Mouse (Mus musculus) liver, embryonic 13.5 days (tissue): ENCODE results near the gene Copg1. TPM values are rescaled to one million over a fixed set of nuclear protein-coding genes. Genes with fewer than 3 reads are reported as not detected.
"Not testable (repeated sequence)": the region's sequence is repeated elsewhere in the genome, so short reads cannot be mapped to it uniquely, and the experiment has no call there.

ENCODE experiments used
- ATAC-seq: fragments of 200-750 bp; cut with Nextera tagmentation; 2 replicates; pipeline ENCODE4 v1.8.0; 2017; ENCODE audit warnings: low read depth, mild to moderate bottlenecking, moderate number of reproducible peaks, moderate library complexity
- DNase-seq: peaks from one replicate; pipeline ENCODE4 v3.0.0; 2022
- H3K27ac ChIP-seq: fragments of 300-500 bp; sonication (generic); 2 replicates; pipeline ENCODE4 v1.5.1; 2015; ENCODE audit warnings: moderate library complexity, mild to moderate bottlenecking, inconsistent platforms
- H3K27me3 ChIP-seq: fragments of 300-500 bp; sonication (generic); 2 replicates; pipeline ENCODE4 v1.6.1; 2015; ENCODE audit warnings: mild to moderate bottlenecking, inconsistent platforms
- H3K36me3 ChIP-seq: fragments of 300-500 bp; sonication (generic); 2 replicates; pipeline ENCODE4 v1.6.1; 2015; ENCODE audit warnings: mild to moderate bottlenecking, inconsistent platforms
- H3K4me1 ChIP-seq: fragments of 300-500 bp; sonication (generic); replicated peaks from 2 replicates; pipeline ENCODE4 v1.6.1; 2015; ENCODE audit warnings: inconsistent platforms
- H3K4me2 ChIP-seq: fragments of 300-500 bp; sonication (generic); 2 replicates; pipeline ENCODE4 v1.6.1; 2015; ENCODE audit warnings: inconsistent platforms, mild to moderate bottlenecking, moderate library complexity
- H3K4me3 ChIP-seq: fragments of 300-500 bp; sonication (generic); replicated peaks from 2 replicates; pipeline ENCODE4 v1.5.1; 2015; ENCODE audit warnings: mild to moderate bottlenecking, inconsistent platforms
- H3K9ac ChIP-seq: fragments of 300-500 bp; sonication (generic); 2 replicates; pipeline ENCODE4 v1.6.1; 2015; ENCODE audit warnings: mild to moderate bottlenecking, inconsistent platforms
- H3K9me3 ChIP-seq: fragments of 300-500 bp; sonication (generic); replicated peaks from 2 replicates; pipeline ENCODE4 v1.6.1; 2016; ENCODE audit warnings: inconsistent platforms
- WGBS: fragments of 180-500 bp; shearing (Covaris S2); methylation state at CpG from one replicate; pipeline ENCODE4 v1.1.7; 2015; ENCODE audit not compliant: insufficient replicate concordance; 5-methylcytosine and 5-hydroxymethylcytosine counted together
- polyA plus RNA-seq: library from polyadenylated mRNA; unstranded; fragments of >200 nt; fragmentation: Nextera tagmentation; extraction: Ambion mirVana; gene quantifications from 2 replicates; pipeline ENCODE4 v1.2.1, GENCODE M21; 2015

Copg1 gene
- polyA plus RNA-seq, 1 experiment from 2014 or later, result 56.9 TPM

DNA sequence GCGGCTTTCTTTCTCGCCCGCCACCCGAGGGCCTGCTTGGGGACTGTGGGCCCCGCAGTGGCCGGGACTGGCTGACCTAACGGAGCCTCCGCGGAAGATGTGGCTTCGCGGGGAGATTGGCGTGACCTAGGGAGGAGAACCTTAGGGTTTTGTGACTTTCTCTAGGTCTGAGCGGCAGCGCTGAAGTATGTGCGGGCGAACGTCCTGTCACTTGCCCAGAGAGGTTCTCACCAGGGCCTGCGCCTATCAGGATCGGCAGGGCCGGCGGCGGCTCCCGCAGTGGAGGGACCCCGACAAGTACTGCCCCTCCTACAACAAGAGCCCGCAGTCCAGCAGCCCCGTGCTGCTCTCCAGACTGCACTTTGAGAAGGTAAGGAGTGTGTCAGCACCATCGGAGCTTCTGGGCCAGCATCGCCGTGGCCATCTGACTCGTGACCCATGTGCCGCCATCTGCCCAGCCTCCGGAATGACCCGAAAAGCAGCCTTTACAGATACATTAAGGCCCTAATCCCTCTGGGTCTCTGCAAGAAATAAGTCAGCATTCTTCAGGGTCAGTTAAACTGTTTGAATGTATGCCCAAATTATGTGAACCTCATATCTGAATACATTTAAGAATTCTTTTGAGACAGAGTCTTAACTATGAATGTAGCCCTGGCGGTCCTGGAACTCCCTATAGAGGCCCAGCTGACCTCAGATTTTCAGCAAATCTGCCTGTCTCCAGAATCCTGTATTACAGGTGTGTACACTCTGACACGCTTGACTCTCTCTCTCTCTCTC is 26.9 kb downstream of the Copg1 start:
- DNase-seq, result peak; percentile 50
- Histone ChIP-seq H3K4me1 (peaks cover 23% of the 10 kb centered on the region), H3K27me3 (no peaks in the 10 kb centered on the region), H3K27ac (peak overlapping the region; percentile 83), H3K4me3 (peak overlapping the region; percentile 86), H3K36me3 (peaks cover 62% of the 10 kb centered on the region), H3K9ac (peak overlapping the region; percentile 90), H3K9me3 (no peaks in the 10 kb centered on the region), H3K4me2 (peak overlapping the region; percentile 99)
- WGBS, result 7% methylated on average over 35 of the region's 35 CpGs
- peak; percentile 64 for ATAC-seq

DNA sequence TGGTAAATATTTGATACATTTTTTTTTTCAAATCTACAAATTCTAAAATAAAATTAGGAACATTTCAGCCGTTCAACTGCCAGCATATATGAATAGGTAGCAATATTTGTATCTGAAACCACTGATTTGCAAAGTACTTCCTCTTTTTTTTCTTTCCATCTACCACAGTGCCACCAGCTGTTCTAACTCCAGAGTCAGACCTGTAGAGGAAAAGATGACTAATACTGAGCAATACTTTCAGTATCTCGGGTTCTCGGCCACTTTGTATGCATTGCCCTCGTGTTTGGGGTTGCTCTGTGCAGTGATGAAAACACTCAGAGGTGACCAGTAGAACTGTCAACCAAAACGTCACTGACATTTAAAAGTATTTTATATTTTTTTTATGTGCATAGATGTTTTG is 28.3 kb downstream of the Copg1 start:
- Histone ChIP-seq H3K36me3 (peaks cover 55% of the 10 kb centered on the region), H3K9ac (no peak overlapping the region), H3K4me2 (no peak overlapping the region), H3K27ac (no peak overlapping the region), H3K9me3 (no peaks in the 10 kb centered on the region), H3K4me1 (peaks cover 23% of the 10 kb centered on the region), H3K4me3 (no peak overlapping the region), H3K27me3 (no peaks in the 10 kb centered on the region)
- no peak for ATAC-seq
- WGBS, result 35% methylated on average over 5 of the region's 5 CpGs
- no peak for DNase-seq

DNA sequence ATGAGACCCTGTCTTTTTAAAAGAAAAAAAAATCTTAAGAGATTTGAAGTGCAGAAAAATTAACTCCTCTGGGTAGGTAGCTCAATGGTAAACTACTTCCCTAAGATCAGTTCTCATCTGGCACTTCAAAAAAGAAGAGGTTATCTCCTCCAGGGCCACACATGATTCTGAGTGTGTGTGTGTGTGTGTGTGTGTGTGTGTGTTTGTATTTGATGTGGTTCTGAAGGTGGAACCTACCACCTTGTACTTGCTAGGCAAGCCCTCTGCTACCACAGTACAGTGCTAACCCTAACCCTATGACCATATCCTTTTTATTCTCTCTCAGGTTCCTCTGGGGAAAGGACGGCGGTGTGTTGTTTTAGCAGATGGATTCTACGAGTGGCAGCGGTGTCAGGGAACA is 33.6 kb downstream of the Copg1 start:
- Histone ChIP-seq H3K36me3 (peaks cover 59% of the 10 kb centered on the region), H3K27me3 (no peaks in the 10 kb centered on the region), H3K4me1 (peaks cover 3% of the 10 kb centered on the region), H3K27ac (no peak overlapping the region), H3K4me3 (no peak overlapping the region), H3K9ac (no peak overlapping the region), H3K4me2 (no peak overlapping the region), H3K9me3 (no peaks in the 10 kb centered on the region)
- DNase-seq, result no peak
- WGBS, result 90% methylated on average over 4 of the region's 4 CpGs
- no peak for ATAC-seq

DNA sequence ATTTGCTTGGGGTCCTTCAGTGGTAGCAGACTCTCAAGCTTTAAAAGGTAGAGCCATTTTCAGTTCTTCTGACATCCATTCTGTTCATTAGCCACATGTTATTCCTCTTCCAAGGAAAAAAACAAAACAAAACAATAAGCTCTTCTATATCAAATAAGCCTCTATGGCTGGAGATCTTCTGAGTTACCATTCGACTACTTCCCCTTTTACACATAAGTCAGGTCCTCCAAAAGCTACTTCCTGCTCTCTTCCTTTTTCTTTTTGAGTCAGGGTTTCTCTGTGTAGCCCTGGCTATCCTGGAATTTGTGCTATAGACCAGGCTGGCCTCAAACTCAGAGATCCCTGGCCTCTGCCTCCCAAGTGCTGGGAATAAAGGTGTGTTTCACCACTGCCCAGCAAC is 36.0 kb downstream of the Copg1 start:
- Histone ChIP-seq H3K27me3 (no peaks in the 10 kb centered on the region), H3K9ac (no peak overlapping the region), H3K9me3 (no peaks in the 10 kb centered on the region), H3K4me3 (no peak overlapping the region), H3K36me3 (peaks cover 42% of the 10 kb centered on the region), H3K4me1 (no peaks in the 10 kb centered on the region), H3K4me2 (no peak overlapping the region), H3K27ac (no peak overlapping the region)
- ATAC-seq (no peak), DNase-seq (no peak)
- 26% methylated on average over 1 of the region's 1 CpGs for WGBS

DNA sequence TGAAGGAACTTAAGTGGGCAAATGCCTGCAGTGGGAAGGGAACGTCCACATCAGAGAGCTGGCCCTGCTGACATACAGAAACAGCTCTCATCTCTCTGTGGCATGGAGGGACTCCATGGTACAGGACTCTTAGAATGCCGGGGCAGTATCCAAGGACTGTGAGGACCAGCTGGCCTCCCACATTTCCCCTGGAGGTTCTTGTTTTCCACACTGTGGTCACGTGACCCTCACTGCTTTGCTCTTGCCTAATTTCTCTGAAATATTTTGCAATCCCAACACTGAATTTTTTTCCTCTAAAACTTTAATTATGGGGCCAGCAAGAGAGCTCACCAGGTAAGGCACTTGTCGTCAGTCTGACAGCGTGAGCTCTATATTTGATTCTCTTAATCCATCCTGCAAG is 47.4 kb downstream of the Copg1 start:
- no peak for DNase-seq
- 71% methylated on average over 5 of the region's 5 CpGs for WGBS

DNA sequence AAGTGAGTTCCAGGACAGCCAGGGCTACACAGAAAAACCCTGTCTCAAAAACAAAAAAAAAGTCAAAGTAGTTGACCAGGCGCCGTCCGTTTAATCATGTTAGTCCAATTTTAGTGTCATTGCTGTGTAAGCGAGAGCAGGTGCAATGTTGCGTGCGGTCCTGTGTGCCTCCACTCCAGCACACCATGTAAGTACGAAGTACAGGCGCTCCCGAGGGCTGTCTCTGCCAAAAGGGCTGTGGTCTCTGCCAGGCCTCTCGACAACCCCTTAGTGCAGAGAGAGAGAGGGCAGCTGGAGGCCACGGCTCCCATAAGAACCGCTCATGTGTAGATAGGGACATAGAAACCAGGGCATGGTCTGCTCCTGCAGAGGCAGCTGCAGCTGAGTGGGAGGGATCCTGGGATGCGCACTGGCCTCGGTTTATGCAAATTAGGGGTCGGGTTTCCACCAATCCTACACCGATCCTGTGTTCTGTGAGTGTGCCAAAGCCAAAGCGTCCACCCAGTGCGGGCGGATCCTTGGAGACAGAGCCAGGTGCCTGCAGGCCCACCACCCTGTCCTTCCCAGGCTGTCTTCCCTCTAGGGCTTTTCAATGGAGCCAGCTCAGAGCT is 49.7 kb downstream of the Copg1 start:
- no peak overlapping the region for H3K9ac ChIP-seq
- no peaks in the 10 kb centered on the region for H3K27me3 ChIP-seq
- H3K4me3 ChIP-seq, result no peak overlapping the region
- H3K36me3 ChIP-seq, result peaks cover 44% of the 10 kb centered on the region
- no peaks in the 10 kb centered on the region for H3K4me1 ChIP-seq
- H3K27ac ChIP-seq, result no peak overlapping the region
- no peak overlapping the region for H3K4me2 ChIP-seq
- DNase-seq, result no peak
- no peaks in the 10 kb centered on the region for H3K9me3 ChIP-seq
- ATAC-seq, result peak; percentile 51; the same call in 1 of the 2 replicates
- 67% methylated on average over 19 of the region's 19 CpGs for WGBS

More for the DNA sequence above, 47.4 kb downstream of the Copg1 start:
- Histone ChIP-seq H3K27ac (no peak overlapping the region), H3K36me3 (peaks cover 59% of the 10 kb centered on the region), H3K4me1 (no peaks in the 10 kb centered on the region), H3K27me3 (no peaks in the 10 kb centered on the region), H3K4me2 (no peak overlapping the region), H3K9me3 (no peaks in the 10 kb centered on the region; the same call in 1 of the 2 replicates), H3K9ac (no peak overlapping the region), H3K4me3 (no peak overlapping the region)
- no peak for ATAC-seq

DNA sequence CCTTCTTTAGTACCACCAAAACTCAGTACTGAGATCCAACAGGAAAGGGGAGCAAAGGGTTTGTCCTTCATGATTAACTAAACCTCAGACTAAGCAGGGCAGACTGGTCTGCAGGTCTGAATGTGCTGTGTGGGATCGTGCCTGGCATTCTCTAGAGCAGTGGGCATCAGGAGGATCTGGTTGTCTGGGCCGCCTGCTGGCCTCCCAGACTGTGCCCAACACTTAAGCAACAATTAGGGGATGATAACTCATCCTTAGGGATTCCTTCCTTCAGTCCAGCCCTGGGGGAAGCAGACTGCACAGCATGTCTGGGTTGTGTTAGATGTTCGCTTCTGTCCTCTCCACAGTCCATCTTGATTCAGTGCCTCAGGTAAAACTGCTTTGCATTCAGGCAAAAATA is 51.3 kb downstream of the Copg1 start:
- Histone ChIP-seq H3K4me1 (no peaks in the 10 kb centered on the region), H3K27me3 (no peaks in the 10 kb centered on the region), H3K27ac (no peak overlapping the region), H3K9me3 (no peaks in the 10 kb centered on the region), H3K4me2 (no peak overlapping the region), H3K4me3 (no peak overlapping the region), H3K9ac (no peak overlapping the region), H3K36me3 (peaks cover 28% of the 10 kb centered on the region)
- ATAC-seq (no peak), DNase-seq (no peak)
- WGBS, result 74% methylated on average over 3 of the region's 3 CpGs

DNA sequence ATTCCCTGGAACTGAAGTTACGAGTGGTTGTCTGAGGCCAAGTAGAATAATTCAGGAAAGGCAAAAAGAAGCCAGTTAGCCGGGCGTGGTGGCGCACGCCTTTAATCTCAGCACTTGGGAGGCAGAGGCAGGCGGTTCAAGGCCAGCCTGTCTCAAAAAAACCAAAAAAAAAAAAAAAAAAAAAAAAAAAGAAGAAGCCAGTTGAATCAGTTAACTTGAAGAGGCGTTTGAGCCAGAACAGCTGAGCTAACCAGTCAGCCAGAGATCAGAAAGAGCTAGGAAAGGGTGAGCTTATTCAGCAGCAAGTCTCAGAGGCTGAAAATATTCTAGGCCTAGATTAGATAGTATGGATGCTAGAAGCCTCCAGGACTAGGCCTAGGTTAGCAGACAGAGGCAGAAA is 54.6 kb downstream of the Copg1 start:
- no peak overlapping the region for H3K4me2 ChIP-seq
- H3K9ac ChIP-seq, result no peak overlapping the region
- no peak for ATAC-seq
- H3K4me1 ChIP-seq, result no peaks in the 10 kb centered on the region
- 66% methylated on average over 7 of the region's 7 CpGs for WGBS
- H3K9me3 ChIP-seq, result 0 out of 2 replicates have a peak, but pooled peaks cover 4% of the 10 kb centered on the region
- H3K36me3 ChIP-seq, result peaks cover 2% of the 10 kb centered on the region; the same call in 1 of the 2 replicates
- no peak overlapping the region for H3K27ac ChIP-seq
- H3K27me3 ChIP-seq, result no peaks in the 10 kb centered on the region
- H3K4me3 ChIP-seq, result no peak overlapping the region
- DNase-seq, result no peak

DNA sequence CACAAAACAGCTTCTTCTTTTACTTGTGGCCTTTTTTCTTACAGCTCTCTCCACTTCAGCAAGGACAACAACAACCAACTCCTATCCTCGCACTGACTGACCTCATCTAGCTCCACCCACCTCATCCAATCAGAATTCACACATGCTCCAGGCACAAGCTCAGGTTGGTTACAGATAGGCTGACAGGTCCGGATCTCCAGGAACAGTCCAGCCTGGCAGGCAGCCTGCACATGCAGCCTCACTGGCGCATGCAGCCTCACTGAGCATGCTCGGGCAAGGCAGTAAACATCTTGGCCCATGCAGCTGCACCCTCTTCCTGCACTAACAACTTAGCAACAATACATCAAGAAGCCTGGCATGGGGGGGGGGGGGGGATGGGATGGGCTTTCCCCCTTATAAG is 74.8 kb downstream of the Copg1 start:
- not testable (repeated sequence) for H3K4me1 ChIP-seq, ATAC-seq, H3K27ac ChIP-seq, H3K9me3 ChIP-seq, H3K4me2 ChIP-seq, H3K27me3 ChIP-seq, DNase-seq, H3K36me3 ChIP-seq, H3K9ac ChIP-seq, H3K4me3 ChIP-seq
- WGBS, result 54% methylated on average over 4 of the region's 4 CpGs

Other genes with a start within 250 kb of the Copg1 start
- gene Aplf, start 215.6 kb upstream of the Copg1 start, polyA plus RNA-seq, result 16.6 and 19.8 TPM in 2 replicates
- gene Efcc1, start 156.9 kb upstream of the Copg1 start, polyA plus RNA-seq, result 0.16 and 0.35 TPM in 2 replicates
- gene Gp9, start 109.7 kb upstream of the Copg1 start, polyA plus RNA-seq, result 32.7 and 35.6 TPM in 2 replicates
- gene Rab43, start 75.7 kb upstream of the Copg1 start, polyA plus RNA-seq, result 20.6 and 24.1 TPM in 2 replicates
- 3.5 and 5.8 TPM in 2 replicates for gene Gm45140, start 52.0 kb upstream of the Copg1 start, polyA plus RNA-seq
- gene Isy1, start 49.0 kb upstream of the Copg1 start, polyA plus RNA-seq, result 51.5 and 63.6 TPM in 2 replicates
- gene Cnbp, start 36.7 kb upstream of the Copg1 start, polyA plus RNA-seq, result 786 and 880 TPM in 2 replicates
- gene Hmces, start 26.1 kb downstream of the Copg1 start, polyA plus RNA-seq, result 23.1 and 24.9 TPM in 2 replicates
- gene H1fx, start 93.8 kb downstream of the Copg1 start, polyA plus RNA-seq, result 1.8 and 2.5 TPM in 2 replicates
- 108 and 132 TPM in 2 replicates for gene Rab7, start 157.5 kb downstream of the Copg1 start, polyA plus RNA-seq
- 198 and 228 TPM in 2 replicates for gene Rpn1, start 196.7 kb downstream of the Copg1 start, polyA plus RNA-seq